Mouse (Mus musculus) MEL (cell line): ENCODE measurements at regions not wholly inside any gene's neighbourhood (a gene's known extent, or its start where the extent isn't known, plus 50 kb on each side); places are given as distances from the start of the nearest gene placed in this dataset.

ENCODE experiments used
- DNase-seq: peaks from one replicate; pipeline ENCODE4 v3.0.0; 2011; ENCODE audit warnings: low read depth, low spot score
- H3K27ac ChIP-seq: 2 replicates; pipeline ENCODE4 v1.5.1; 2012; ENCODE audit warnings: low read depth, mild to moderate bottlenecking, control low read depth, low read length, moderate library complexity; ENCODE audit not compliant: control insufficient read depth
- H3K27me3 ChIP-seq, 2 experiments: fragments of 150-350 bp in 1 of 2; sonication (generic) in 1 of 2; 2 replicates each; pipeline ENCODE4 v1.6.1; 2012; ENCODE audit warnings: low read length in 2 of 2, mild to moderate bottlenecking in 2 of 2, improper control_type of control experiment in 1 of 2, moderate library complexity in 1 of 2; ENCODE audit not compliant: insufficient read depth in 2 of 2, control insufficient read depth in 1 of 2
- H3K36me3 ChIP-seq, 2 experiments: 2 replicates each; pipeline ENCODE4 v1.6.1; 2012 to 2014; ENCODE audit warnings: low read length in 2 of 2, improper control_type of control experiment in 1 of 2, inconsistent platforms in 1 of 2, mild to moderate bottlenecking in 1 of 2; ENCODE audit not compliant: insufficient read depth in 2 of 2, control insufficient read depth in 1 of 2
- H3K4me1 ChIP-seq, 2 experiments: fragments of 150-350 bp in 1 of 2; sonication (generic) in 1 of 2; 2 replicates each; pipeline ENCODE4 v1.6.1; 2012; ENCODE audit warnings: low read length in 2 of 2, improper control_type of control experiment in 1 of 2, mild to moderate bottlenecking in 1 of 2; ENCODE audit not compliant: insufficient read depth in 2 of 2, control insufficient read depth in 1 of 2
- H3K4me3 ChIP-seq, 2 experiments: fragments of 150-350 bp in 1 of 2; sonication (generic) in 1 of 2; 2 replicates each; pipeline ENCODE4 v1.5.1; 2012; ENCODE audit warnings: low read depth in 2 of 2, low read length in 2 of 2, mild to moderate bottlenecking in 2 of 2, moderate library complexity in 2 of 2, control low read depth in 1 of 2, improper control_type of control experiment in 1 of 2; ENCODE audit not compliant: control insufficient read depth in 1 of 2, insufficient read depth in 1 of 2
- H3K79me2 ChIP-seq: 2 replicates; pipeline ENCODE4 v1.6.1; 2012; ENCODE audit warnings: mild to moderate bottlenecking, low read length, moderate library complexity; ENCODE audit not compliant: control insufficient read depth, poor library complexity, insufficient read depth
- H3K9ac ChIP-seq: 2 replicates; pipeline ENCODE4 v1.6.1; 2012; ENCODE audit warnings: low read depth, mild to moderate bottlenecking, control low read depth, low read length, moderate library complexity; ENCODE audit not compliant: control insufficient read depth, poor library complexity, severe bottlenecking
- H3K9me3 ChIP-seq: fragments of 150-350 bp; sonication (generic); replicated peaks from 2 replicates; pipeline ENCODE4 v1.6.1; 2012; ENCODE audit warnings: mild to moderate bottlenecking, low read length, improper control_type of control experiment, moderate library complexity; ENCODE audit not compliant: insufficient read depth
- BHLHE40 ChIP-seq: IDR thresholded peaks from 2 replicates; pipeline ENCODE4 v1.6.1; 2012; ENCODE audit warnings: low read depth, mild to moderate bottlenecking, inconsistent platforms, low read length, improper control_type of control experiment, borderline replicate concordance
- CTCF ChIP-seq, 3 experiments: IDR thresholded peaks in 2 of 3; conservative IDR thresholded peaks in 1 of 3; 2 replicates each; pipeline ENCODE4 v1.5.1; 2011 to 2012; ENCODE audit warnings: low read length in 3 of 3, low read depth in 2 of 3, mild to moderate bottlenecking in 2 of 3, improper control_type of control experiment in 1 of 3, inconsistent platforms in 1 of 3, mixed read lengths in 1 of 3, moderate library complexity in 1 of 3; ENCODE audit not compliant: control insufficient read depth in 1 of 3, insufficient read depth in 1 of 3, poor library complexity in 1 of 3, severe bottlenecking in 1 of 3
- E2F4 ChIP-seq: IDR thresholded peaks from 2 replicates; pipeline ENCODE4 v1.6.1; 2011; ENCODE audit warnings: low read depth, low read length, improper control_type of control experiment, borderline replicate concordance
- GATA1 ChIP-seq: IDR thresholded peaks from 2 replicates; pipeline ENCODE4 v1.6.1; 2011; ENCODE audit warnings: low read depth, low read length, improper control_type of control experiment
- HCFC1 ChIP-seq: IDR thresholded peaks from 2 replicates; pipeline ENCODE4 v1.6.1; 2012; ENCODE audit warnings: low read depth, mild to moderate bottlenecking, inconsistent platforms, low read length, improper control_type of control experiment, moderate library complexity
- JUND ChIP-seq: IDR thresholded peaks from 2 replicates; pipeline ENCODE4 v1.6.1; 2011; ENCODE audit warnings: low read depth, mild to moderate bottlenecking, improper control_type of control experiment, low read length
- KAT2A ChIP-seq: conservative IDR thresholded peaks from 2 replicates; pipeline ENCODE4 v1.6.1; 2012; ENCODE audit warnings: low read depth, low read length, improper control_type of control experiment, inconsistent platforms
- MAX ChIP-seq: IDR thresholded peaks from 2 replicates; pipeline ENCODE4 v1.6.1; 2011; ENCODE audit warnings: low read length, improper control_type of control experiment
- MEF2A ChIP-seq: IDR thresholded peaks from 2 replicates; pipeline ENCODE4 v1.6.1; 2014; ENCODE audit warnings: low read depth, mild to moderate bottlenecking, inconsistent platforms, low read length, improper control_type of control experiment; ENCODE audit not compliant: poor library complexity, insufficient replicate concordance, severe bottlenecking; ENCODE audit errors: extremely low read depth
- MXI1 ChIP-seq: IDR thresholded peaks from 2 replicates; pipeline ENCODE4 v1.6.1; 2011; ENCODE audit warnings: mild to moderate bottlenecking, low read depth, low read length, improper control_type of control experiment
- NELFE ChIP-seq: IDR thresholded peaks from 2 replicates; pipeline ENCODE4 v1.6.1; 2011; ENCODE audit warnings: low read depth, low read length, improper control_type of control experiment
- NRF1 ChIP-seq: IDR thresholded peaks from 2 replicates; pipeline ENCODE4 v1.6.1; 2014; ENCODE audit warnings: low read depth, mild to moderate bottlenecking, inconsistent platforms, low read length, improper control_type of control experiment, moderate library complexity; ENCODE audit not compliant: poor library complexity, insufficient read depth, severe bottlenecking
- POLR2A ChIP-seq, 2 experiments: IDR thresholded peaks; 2 replicates each; pipeline ENCODE4 v1.6.1; 2011 to 2012; ENCODE audit warnings: low read length in 2 of 2, mild to moderate bottlenecking in 2 of 2, control low read depth in 1 of 2, improper control_type of control experiment in 1 of 2, low read depth in 1 of 2, moderate library complexity in 1 of 2; ENCODE audit not compliant: control insufficient read depth in 1 of 2, insufficient read depth in 1 of 2, poor library complexity in 1 of 2
- POLR2AphosphoS2 ChIP-seq: IDR thresholded peaks from 2 replicates; pipeline ENCODE4 v1.6.1; 2011; ENCODE audit warnings: low read length, improper control_type of control experiment
- POLR2AphosphoS5 ChIP-seq: IDR thresholded peaks from 2 replicates; pipeline ENCODE4 v1.6.1; 2012; ENCODE audit warnings: low read depth, borderline replicate concordance, mild to moderate bottlenecking, inconsistent platforms, low read length, moderate library complexity, mixed read lengths
- RAD21 ChIP-seq: IDR thresholded peaks from 2 replicates; pipeline ENCODE4 v1.6.1; 2011; ENCODE audit warnings: mild to moderate bottlenecking, low read depth, low read length, improper control_type of control experiment
- RCOR1 ChIP-seq: IDR thresholded peaks from 2 replicates; pipeline ENCODE4 v1.6.1; 2012; ENCODE audit warnings: low read depth, mild to moderate bottlenecking, inconsistent platforms, low read length, improper control_type of control experiment
- SIN3A ChIP-seq: IDR thresholded peaks from 2 replicates; pipeline ENCODE4 v1.6.1; 2012; ENCODE audit warnings: low read length, improper control_type of control experiment, inconsistent platforms
- USF1 ChIP-seq: IDR thresholded peaks from 2 replicates; pipeline ENCODE4 v1.6.1; 2014; ENCODE audit warnings: low read depth, mild to moderate bottlenecking, inconsistent platforms, low read length, improper control_type of control experiment, moderate library complexity
- USF2 ChIP-seq, 2 experiments: IDR thresholded peaks; 2 replicates each; pipeline ENCODE4 v1.6.1; 2011 to 2012; ENCODE audit warnings: improper control_type of control experiment in 2 of 2, low read length in 2 of 2, borderline replicate concordance in 1 of 2, inconsistent platforms in 1 of 2, low read depth in 1 of 2, mild to moderate bottlenecking in 1 of 2; ENCODE audit not compliant: insufficient read depth in 1 of 2
- ZC3H11A ChIP-seq: IDR thresholded peaks from 2 replicates; pipeline ENCODE4 v1.6.1; 2012; ENCODE audit warnings: low read depth, mild to moderate bottlenecking, inconsistent platforms, low read length, improper control_type of control experiment
- ZKSCAN1 ChIP-seq: IDR thresholded peaks from 2 replicates; pipeline ENCODE4 v1.6.1; 2012; ENCODE audit warnings: low read depth, mild to moderate bottlenecking, inconsistent platforms, low read length, improper control_type of control experiment, moderate library complexity
- ZMIZ1 ChIP-seq: IDR thresholded peaks from 2 replicates; pipeline ENCODE4 v1.6.1; 2012; ENCODE audit warnings: low read depth, mild to moderate bottlenecking, inconsistent platforms, low read length, improper control_type of control experiment, moderate library complexity

DNA sequence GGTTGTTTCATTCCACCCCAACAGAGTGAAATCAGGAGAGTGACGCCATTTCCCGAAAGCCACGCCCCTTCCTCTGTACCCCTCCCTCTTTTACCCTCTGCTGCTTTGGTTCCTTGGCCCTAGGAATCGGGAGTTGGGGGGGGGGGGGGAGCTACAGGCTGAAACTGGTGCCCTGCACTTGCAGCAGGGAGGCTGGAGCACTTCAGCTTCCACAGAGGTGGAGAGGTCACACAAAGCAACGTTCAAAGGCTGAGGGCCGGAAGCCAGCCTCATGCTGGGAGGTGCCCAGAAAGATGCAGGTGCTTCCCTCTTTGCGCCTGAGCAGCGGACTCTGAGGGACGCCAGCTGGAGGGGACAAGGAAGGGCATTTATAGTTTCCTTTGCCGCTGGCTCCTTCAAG, 69.1 kb upstream of the Rapgef5 start:
- no peaks in the 10 kb centered on the region for H3K27me3 ChIP-seq
- H3K79me2 ChIP-seq: no peaks in the 10 kb centered on the region
- H3K27ac ChIP-seq: no peak overlapping the region
- DNase-seq: no peak
- TF ChIP-seq POLR2A (IDR thresholded peaks at IDR 0.05; ENCODE audit: control insufficient read depth in 1 of 2, insufficient read depth in 1 of 2, low read depth in 1 of 2, low read length in 2 of 2, poor library complexity in 1 of 2) (no peak), USF2 (IDR thresholded peaks at IDR 0.05; ENCODE audit: borderline replicate concordance in 1 of 2, insufficient read depth in 1 of 2, low read depth in 1 of 2, low read length in 2 of 2) (no peak), JUND (no peak), POLR2AphosphoS2 (no peak), MXI1 (no peak), POLR2AphosphoS5 (no peak), SIN3A (no peak), NRF1 (no peak), GATA1 (no peak), CTCF (IDR thresholded peaks at IDR 0.05 in 2 of 3, conservative IDR thresholded peaks at IDR 0.05 in 1 of 3; ENCODE audit: control insufficient read depth in 1 of 3, insufficient read depth in 1 of 3, low read depth in 2 of 3, low read length in 3 of 3, poor library complexity in 1 of 3, severe bottlenecking in 1 of 3) (no peak), ZMIZ1 (no peak), MEF2A (no peak), RAD21 (no peak), NELFE (no peak), E2F4 (no peak), MAX (no peak), USF1 (no peak)
- no peaks in the 10 kb centered on the region for H3K4me1 ChIP-seq
- no peaks in the 10 kb centered on the region; the same call in 1 of the 2 replicates for H3K9me3 ChIP-seq
- H3K9ac ChIP-seq: no peak overlapping the region
- no peaks in the 10 kb centered on the region for H3K36me3 ChIP-seq
- H3K4me3 ChIP-seq: no peak overlapping the region

- Histone ChIP-seq H3K4me1 (no peaks in the 10 kb centered on the region), H3K36me3 (no peaks in the 10 kb centered on the region), H3K4me3 (no peak overlapping the region), H3K9me3 (no peaks in the 10 kb centered on the region; the same call in 1 of the 2 replicates), H3K27me3 (no peaks in the 10 kb centered on the region), H3K27ac (no peak overlapping the region), H3K79me2 (no peaks in the 10 kb centered on the region), H3K9ac (no peak overlapping the region)
- no peak for TF ChIP-seq POLR2A (IDR thresholded peaks at IDR 0.05; ENCODE audit: control insufficient read depth in 1 of 2, insufficient read depth in 1 of 2, low read depth in 1 of 2, low read length in 2 of 2, poor library complexity in 1 of 2)
- no peak for TF ChIP-seq USF2 (IDR thresholded peaks at IDR 0.05; ENCODE audit: borderline replicate concordance in 1 of 2, insufficient read depth in 1 of 2, low read depth in 1 of 2, low read length in 2 of 2)
- no peak for TF ChIP-seq ZMIZ1
- no peak for TF ChIP-seq POLR2AphosphoS2
- TF ChIP-seq RAD21: no peak
- no peak for TF ChIP-seq BHLHE40
- TF ChIP-seq ZKSCAN1: no peak
- TF ChIP-seq E2F4: no peak
- no peak for TF ChIP-seq RCOR1
- TF ChIP-seq MAX: no peak
- TF ChIP-seq KAT2A: no peak
- no peak for TF ChIP-seq ZC3H11A
- TF ChIP-seq HCFC1: no peak
- DNase-seq: no peak
Observed at GRCm38 (mm10) chr12:117447843-117448728, 68.2 kb upstream of the Rapgef5 start.
